Mouse (Mus musculus) ovary, postnatal 10 days (tissue): ENCODE results near the gene Rras2.

Experiments
- DNase-seq: peaks from one replicate; pipeline ENCODE4 v3.0.0; 2022; ENCODE audit warnings: low spot score

Gene Rras2

DNA sequence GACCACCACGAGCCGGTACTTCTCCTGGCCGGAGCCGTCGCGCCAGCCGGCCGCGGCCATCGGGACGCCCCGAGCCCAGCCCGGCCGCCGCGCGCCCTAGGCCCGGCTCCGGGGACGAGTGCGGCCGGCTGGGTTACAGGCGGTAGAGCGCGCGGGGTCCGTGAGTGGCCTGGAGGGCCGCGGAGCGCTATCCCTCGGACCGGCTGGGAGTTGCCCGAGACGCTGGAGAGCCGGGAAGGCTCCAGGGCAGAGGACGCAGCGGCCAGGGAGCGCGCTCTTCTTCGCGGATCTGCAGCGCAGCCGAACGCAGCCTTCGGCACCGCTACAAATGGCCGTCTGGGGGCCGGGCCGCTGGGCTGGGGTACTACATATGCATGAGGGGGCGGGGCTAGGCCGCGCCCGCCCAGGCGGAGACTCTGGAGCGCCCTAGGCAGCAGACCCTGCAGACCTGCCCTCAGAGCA is at the start of gene Rras2:
Rras2 (minus strand) TSS at position 338 of the 462 bp plus-strand sequence.
- DNase-seq: peak; percentile 79

DNA sequence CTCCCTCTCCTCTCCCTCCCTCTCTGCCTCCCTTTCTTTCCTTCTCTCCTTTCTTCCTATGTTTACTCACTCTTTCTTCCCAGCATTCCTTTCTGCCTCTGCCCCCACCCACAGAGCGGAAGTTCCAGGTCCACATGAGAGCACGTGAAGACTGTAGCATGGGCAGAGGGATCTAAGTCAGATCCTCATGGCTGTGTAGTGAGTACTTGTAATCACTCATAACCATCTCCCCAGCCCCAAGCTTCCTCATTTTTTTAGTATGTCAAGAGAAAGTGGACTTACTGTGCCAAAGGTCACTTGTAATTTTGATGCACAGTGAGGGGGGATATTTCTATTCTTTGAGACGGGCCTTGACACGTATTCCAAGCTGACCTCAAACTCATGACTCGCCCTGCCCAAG is 45.4 kb upstream of the Rras2 start:
- DNase-seq: no peak

DNA sequence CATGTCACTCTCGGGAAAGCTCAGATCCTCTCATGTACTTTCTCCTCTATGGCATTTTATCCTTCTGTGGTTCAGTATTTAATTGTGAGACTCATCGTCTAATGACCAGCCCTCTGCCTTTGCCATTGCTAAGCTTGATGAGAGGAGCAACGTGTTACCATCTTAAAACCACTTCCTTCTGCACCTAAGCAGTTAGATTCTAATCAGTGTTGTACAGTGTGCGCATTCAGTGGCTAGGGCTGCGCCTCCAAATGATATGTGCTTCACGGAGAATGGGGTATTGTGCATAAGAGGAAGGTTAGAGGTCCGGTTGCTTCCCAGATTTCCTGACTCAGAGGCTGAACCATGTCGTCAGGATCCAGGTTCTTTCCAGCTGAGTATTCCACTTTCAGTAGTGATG is 43.5 kb upstream of the Rras2 start:
- DNase-seq: no peak

DNA sequence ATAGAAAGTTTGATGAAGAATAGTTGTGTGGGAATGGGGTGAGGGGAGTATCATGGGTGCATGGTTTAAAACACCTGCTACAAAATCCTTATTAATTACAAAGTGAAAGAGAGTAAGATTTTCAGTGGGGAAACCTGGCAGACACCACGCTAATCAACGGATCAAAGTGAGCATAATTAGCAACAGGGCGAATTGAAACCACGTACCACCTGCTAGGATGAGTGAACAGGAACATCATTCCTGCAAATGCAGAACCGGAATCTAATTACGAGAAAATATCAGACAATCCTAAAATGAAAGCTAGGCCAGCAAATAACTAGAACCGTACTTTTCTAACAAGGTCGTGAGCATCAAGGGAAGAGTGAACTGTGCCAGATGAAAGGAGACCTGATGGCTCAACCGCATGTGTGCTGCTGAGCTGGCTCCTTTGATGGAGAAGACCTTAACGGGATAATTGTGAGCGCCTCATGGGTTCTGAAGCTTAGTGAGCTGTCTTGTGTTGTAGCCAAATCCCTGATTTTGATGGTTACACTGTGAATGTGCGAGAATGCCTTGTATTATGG is 40.2 kb upstream of the Rras2 start:
- DNase-seq: no peak

DNA sequence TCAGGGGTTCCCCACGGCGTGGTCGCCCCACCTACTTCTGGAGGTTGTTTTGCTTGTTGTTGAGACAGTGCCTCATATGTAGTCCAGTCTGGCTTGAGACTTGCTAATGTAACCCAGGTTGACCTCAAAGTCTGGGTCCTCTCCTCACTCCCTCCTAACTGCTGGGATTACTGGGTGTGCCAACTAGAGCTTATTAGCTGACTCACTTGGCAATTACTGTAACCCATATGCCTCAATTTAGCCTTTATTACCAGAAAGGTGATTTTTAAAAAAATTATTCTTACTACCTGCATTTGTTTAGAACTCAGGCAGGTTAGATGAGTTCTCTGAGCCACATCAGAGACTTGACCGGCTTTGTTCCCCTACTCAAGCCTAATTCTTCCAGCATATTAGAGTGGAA is 38.8 kb upstream of the Rras2 start:
- no peak for DNase-seq

DNA sequence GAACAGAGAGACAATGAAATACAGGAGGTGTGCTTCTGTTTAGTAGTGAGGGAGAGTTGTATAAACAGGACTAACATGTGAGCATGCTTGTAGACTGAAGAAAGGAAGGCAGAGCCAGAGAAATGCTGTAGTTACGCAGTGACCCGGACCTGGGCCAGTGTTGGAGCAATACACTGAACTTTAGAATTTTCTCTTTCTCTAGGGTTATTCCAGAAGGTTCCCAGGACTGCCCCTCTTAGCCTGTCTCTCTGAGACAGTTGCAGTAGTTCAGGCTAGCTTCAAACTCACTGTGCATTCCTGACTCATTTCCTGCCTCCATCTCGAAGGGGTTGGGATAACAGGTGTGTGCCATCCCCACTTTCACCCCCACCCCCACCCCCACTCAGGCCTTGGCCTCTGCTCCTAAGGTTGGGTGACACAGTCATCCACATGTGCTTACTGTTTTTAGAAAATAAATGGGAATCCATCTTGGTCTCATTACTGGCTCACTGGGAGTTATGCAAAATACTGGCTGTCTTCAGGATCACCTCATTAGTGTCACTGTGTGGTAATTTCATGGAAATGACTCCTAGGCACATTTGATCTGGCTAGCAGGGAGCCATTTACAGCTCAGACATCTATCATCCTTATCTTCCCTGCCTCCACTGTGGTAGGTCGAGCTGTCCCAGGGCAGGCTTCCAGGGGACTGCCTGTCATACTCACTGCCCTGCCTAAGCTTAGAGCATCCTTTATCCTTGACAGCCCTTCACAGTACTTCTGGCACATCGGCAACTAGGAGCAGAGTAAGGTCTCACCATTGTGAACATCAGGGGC is 37.7 kb upstream of the Rras2 start:
- DNase-seq: no peak

DNA sequence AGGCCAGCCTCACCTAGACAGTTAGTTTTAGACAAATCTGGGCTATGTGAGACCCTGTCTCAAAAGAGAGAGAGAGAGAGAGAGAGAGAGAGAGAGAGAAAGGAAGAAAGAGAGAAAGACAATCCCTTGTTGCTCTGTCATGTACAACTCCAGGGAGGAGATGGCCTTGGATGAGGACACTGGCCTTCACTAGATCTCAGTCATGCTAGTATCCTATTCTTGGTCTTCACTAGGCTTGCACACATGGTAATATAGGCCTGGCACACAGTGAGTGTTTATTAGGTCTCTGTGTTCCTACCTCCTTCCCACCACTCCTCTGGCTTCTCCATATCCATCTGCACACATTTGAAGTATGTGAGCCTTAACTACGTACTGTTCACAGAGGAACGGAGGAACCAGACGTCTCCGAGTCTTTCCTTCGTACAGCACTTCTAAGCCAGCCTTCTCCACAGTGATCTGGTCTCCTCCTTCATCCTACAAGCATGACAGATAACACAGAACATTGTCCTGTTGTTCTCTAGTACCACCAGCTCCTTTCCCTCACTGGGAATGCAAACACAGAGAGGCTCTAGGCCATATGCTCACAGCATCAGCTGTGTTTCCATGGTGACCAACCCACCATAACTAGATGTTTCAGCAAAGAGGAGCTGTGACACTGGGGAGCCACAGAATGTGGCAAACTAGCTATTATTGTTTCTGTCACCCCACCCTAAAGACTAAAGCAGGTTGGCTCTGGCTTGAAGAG is 33.6 kb upstream of the Rras2 start:
- no peak for DNase-seq

DNA sequence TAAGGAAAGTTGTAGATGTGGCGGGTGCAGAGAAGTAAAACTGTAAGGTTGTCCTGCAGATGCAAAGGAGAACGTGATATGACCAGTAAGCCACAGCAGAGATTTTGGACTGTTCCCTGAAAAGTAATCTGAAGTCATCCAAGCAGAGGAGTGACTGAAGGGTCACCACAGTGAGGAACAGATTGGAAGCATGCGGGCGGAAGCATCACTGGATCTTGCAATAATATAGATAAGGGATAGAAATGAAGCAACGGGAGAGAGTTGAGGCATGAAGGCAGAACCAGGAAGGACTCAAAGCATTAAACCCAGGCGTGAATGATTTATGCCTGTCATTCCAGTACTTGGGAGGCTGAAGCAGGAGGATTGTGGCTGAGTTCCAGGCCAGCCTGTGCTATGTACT is 32.0 kb upstream of the Rras2 start:
- no peak for DNase-seq

DNA sequence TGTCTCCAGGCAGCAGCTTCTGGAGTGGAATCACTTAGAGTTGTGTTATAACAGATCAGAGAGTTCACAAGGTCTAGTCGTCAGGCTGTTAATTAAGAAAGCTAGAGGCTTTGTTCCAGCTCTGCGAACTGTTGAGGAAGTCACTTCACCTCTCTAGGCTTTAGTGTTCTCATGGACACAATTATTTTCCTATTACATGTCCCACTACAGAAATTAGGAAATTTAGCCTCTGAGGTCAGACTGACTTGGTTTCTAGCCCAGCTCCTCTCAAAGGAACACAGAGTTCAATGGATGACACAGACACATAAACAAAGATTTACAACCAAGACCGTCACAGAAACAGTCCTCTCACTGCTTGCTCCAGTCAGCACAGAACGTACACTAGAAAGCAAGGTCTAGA is 31.6 kb upstream of the Rras2 start:
- no peak for DNase-seq

DNA sequence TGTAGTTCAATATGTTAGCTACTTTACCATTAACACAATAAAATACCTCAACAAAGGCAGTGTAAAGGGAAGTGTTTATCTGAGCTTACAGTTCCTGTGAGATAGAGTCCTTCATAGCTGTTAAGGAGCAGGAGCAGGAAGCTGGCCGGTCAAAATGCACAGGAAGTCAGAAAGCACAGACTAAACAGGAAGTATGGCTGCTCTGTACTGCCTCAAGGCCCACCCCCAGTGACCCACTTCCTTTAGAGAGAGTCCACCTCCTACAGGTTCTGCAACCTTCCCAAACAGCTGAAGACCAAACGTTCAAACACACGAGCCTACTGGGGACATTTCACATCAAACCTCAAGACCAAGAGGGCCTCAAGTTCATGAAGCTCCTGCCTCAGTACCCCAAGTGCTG is 28.3 kb upstream of the Rras2 start:
- DNase-seq: no peak

DNA sequence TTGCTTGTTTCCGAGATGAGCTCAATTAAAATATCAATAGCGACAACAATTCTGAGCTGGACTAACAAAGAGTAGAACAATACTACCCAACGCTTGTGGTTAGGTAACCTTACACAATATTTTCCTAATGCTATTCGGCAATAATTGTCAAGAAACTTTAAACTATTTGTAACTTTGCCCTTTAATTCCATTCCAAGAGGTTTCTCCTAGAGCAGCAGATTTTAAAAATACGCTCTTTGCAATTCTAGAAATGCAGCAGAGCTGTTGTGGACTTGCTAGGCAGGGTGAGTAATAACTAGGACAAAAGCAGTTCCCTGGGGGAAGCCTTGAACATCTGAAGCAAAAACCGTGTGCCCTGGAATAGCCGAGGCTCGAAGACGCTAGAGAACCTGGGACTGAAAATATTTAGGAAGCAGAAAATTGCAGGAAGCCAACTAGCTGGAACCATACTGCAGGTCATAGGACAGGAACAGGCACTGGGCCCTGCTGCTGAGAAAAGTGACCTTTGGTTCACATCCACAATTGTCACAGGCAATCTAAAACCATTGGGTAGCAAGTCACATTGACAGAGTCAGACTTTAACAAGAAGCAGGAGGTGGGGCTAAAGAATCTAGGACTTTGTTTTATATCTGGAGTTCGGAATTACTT is 24.7 kb upstream of the Rras2 start:
- DNase-seq: no peak

DNA sequence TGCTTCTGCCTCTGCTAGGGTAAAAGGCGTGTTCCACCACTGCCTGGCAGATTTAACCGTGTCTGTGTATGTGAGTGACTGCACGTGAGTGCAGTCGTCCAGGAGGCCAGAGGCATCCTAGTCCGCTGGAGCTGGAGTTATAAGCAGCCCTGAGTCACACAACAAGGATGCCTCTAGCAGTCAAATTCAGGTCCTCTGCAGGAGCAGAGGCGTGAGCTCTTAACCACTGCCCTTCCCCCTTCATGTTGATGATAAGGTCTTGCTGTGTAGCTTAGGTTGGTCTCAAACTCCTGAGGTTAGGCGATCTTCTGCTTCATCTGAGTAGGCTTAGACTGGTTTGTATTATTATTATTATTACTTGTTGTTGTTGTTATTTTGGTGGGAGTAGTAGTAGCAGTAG is 22.4 kb upstream of the Rras2 start:
- no peak for DNase-seq

DNA sequence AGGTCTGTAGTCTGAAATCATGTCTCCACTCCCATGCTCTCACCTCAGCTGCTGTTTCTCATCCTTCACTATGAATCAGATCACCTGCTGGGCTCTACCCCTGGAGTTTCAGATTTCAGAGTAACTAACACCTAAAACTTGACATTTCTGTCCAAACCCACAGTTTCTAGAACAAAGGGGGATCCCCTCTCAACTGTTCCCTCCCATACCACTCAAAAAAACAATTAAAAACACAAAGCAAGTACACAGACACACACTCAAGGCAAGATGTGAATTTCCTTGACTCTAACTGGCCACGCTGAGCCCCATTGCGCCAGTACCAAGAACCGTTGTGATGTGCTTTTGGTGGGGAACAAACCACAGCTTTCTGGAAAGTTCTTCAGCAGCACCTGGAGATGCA is 21.8 kb upstream of the Rras2 start:
- no peak for DNase-seq

DNA sequence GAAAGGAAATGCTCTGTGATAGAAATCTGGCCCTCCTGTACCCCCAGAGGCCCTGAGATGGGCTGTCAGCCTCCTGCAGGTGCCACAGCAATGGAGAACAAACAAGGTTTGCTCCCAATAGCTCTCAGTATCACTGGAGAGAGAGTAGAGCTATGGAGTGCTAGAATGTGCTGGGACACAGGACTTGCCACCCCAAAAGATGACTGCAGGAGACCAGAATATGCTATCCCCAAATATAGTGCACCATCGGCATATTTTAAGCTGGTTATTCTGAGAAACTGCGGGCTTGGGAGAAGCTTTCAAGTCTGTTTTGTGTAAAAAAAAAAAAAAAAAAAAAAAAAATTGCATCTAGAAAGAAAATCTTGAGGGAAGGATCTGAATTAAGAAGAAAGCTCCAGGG is 20.7 kb upstream of the Rras2 start:
- no peak for DNase-seq

DNA sequence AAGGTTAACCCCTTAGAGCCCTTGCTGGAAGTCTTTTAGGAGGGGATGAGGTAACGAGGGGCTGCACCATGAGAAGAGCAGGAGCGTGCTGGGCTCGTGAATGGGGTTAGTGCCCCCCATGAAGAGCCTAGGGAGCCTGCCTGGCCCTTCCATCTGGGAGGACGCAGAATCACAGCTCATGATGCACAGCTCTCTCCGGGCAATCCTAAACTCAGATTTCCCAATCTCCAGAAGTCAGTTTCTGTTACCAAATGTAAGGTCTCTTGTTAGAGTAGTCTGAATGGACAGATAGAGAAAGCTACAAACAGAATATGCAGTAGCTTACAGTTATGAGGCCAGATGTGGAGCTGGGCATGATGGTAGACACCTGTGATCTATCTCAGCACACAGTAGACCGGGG is 17.6 kb upstream of the Rras2 start:
- DNase-seq: no peak

DNA sequence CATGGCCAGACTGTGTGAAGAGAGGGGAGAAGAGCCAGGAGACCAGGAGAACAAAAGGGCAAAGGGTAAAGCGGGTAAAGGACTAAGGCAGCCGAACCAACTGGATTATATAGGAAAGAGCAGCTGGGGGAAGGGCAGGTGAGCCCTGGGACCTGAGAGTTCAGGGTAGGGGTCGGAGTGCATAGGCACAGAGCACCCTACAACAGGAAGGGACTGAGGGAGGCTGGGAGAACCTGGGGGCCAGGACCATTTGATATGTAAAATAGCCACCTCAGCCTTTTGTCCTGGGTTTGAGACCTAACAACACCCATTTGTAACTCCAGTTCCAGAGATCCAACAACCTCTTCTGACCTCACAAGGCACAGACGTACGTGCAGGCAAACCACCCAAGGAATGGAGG is 16.4 kb upstream of the Rras2 start:
- DNase-seq: no peak

DNA sequence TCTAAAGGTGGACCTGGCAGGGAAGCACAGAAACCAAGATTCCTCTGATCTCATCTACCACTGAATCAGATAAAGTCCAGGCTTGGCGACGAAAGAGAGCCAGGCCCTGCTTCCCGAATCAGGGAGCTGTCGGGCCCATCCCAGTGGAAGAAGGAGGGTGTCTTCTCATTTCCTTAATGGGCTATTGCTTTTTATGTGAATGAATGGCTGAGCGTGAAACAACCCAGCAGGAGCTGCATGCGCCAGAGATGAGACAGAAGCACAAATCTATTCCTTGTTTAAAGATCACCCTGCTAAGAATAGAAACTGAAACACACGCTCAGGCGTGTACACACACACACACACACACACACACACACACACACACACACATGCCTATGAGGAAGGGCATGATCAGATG is 14.7 kb upstream of the Rras2 start:
- DNase-seq: no peak

DNA sequence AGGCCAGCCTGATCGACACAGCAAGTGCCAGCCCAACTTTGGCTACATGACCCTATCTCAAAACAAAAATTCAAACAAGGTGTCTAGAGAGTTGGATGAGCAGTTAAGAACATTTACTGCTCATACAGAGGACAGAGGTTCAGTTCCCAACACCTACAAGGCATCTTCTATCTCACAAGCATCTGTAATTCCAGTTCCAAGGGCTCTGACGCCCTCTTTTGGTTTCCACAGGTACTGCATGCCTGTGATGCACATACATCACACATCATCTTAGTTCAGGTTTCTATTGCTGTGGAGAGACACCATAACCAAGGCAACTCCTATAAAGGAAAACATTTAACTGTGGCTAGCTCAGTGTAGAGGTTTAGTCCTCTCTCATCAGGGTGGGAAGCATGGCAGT is 11.7 kb upstream of the Rras2 start:
- DNase-seq: no peak

DNA sequence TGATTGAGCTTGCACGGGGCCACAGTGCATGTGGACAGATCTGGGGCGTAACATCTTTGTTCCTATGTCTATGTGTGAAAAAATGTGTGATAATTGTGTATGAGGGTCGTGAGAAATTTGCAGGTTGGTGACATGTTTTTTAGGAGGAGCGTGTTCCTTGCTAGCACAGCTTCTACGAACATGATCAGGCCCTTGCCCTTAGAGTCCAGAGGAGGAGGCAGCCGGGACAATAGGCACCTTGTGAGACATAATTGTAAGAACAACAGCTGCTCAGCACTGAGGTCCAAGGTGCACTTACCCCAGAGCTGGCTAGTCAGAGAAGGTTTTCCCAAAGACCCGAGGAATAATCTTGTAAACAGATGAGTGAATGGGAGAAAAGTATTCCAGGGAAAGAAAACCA is 599 bp upstream of the Rras2 start:
- DNase-seq: no peak

DNA sequence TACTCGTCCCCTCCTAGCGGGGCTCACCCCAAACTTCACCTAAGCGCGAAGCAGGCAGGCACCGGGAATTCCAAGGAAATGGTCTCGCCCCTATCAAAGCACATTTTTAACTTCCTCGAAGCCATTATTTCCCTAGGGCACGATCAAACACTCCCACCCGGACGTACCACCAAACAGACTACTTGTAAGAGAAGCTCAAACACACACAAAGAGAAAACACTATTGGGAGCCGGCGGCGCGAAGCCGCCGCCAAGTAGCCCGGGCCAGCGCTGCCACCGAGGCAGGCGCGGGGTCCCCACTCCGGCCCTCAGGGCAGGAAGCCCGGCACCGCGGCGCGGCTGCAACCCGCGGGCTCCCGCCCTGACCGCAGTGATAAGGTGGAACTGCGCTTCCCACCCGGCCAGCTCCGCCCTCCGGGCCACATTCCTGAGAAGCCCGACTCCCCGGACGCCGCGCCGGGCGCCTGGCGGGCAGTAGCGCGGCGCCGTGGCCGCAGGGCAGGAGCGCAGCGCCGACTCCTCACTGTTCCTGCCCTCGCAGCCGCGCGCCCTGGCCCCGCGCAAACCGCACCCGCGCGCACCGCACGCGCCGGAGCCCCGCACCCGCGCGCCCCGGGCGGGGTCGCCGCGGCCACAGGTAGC is 750 bp downstream of the Rras2 start:
- peak; percentile 54 for DNase-seq

DNA sequence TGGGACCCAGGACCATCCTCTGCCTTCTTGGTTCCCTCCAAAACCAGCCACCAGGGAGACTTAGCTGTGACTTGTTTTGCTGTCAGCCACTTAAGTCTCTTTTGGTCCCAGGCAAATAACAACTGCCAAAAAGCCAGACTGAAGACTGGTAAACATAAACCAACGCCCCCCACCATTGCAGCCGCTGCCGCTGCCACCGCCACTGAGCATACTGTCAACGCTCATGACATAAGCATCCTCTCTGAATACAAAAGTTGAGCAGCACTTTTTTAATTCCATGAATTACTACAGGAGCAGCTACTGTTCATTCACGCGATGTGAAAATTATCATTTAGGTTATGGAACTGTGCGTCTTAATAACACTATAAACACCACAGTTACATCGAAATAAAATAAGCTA is 1.6 kb downstream of the Rras2 start:
- DNase-seq: no peak

DNA sequence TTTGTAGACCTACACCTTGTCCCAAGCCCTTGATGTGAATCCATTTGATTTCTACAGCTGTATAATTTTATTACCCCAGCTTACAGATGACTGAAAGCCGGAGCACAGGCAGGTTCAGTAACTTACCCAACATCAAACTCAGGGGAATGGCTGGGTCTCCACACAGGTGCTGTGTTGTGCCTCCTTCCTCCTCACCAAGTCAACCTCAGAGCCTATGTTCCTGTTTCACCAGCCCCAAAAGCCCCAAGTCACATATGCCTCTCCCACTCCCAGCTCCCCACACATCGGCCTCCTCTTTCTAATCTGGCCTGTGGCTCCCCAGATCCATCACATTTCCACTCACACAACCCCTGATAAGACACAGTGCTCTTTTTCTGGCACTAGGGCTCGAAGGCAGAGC is 2.6 kb downstream of the Rras2 start:
- DNase-seq: no peak
